Mouse (Mus musculus): Measurements from ENCODE around the gene Srl. TPM values are rescaled to one million over a fixed set of nuclear protein-coding genes. Genes with fewer than 3 reads are reported as not detected.

Gene Srl
- polyA plus RNA-seq, 1 experiment from 2014 or later, result 28.6 TPM

- Histone ChIP-seq H3K36me3 (ENCODE audit: control insufficient read depth, insufficient read depth, low read length) (no peaks in the 10 kb centered on the region), H3K4me1 (ENCODE audit: control insufficient read depth, insufficient read depth, low read length) (peaks cover 37% of the 10 kb centered on the region), H3K27ac (ENCODE audit: low read length) (peak overlapping the region; percentile 97), H3K4me2 (ENCODE audit: low read depth, low read length) (peak overlapping the region; percentile 98), H3K27me3 (ENCODE audit: control insufficient read depth, insufficient read depth, low read length) (no peaks in the 10 kb centered on the region), H3K9ac (ENCODE audit: low read length) (peak overlapping the region; percentile 80), H3K9me3 (replicated peaks; ENCODE audit: control insufficient read depth, low read length) (no peaks in the 10 kb centered on the region), H3K4me3 (replicated peaks; ENCODE audit: low read length) (peak overlapping the region; percentile 79)
- WGBS, result under 1% methylated on average over 19 of the region's 19 CpGs
- peak; percentile 71; the same call in 1 of the 2 replicates for ATAC-seq (ENCODE audit: insufficient read depth, low FRiP score)
Measured at GRCm38 (mm10) chr16:4557949-4558348, 16.3 kb upstream of the Srl start.

GRCm38 (mm10) chr16:4557085-4557484 is 15.5 kb upstream of the Srl start:
- Histone ChIP-seq H3K27ac (ENCODE audit: low read length) (peak overlapping the region; percentile 97), H3K9me3 (replicated peaks; ENCODE audit: control insufficient read depth, low read length) (no peaks in the 10 kb centered on the region), H3K4me1 (ENCODE audit: control insufficient read depth, insufficient read depth, low read length) (peaks cover 46% of the 10 kb centered on the region), H3K27me3 (ENCODE audit: control insufficient read depth, insufficient read depth, low read length) (no peaks in the 10 kb centered on the region), H3K9ac (ENCODE audit: low read length) (peak overlapping the region; percentile 80), H3K36me3 (ENCODE audit: control insufficient read depth, insufficient read depth, low read length) (no peaks in the 10 kb centered on the region), H3K4me3 (replicated peaks; ENCODE audit: low read length) (peak overlapping the region; percentile 79), H3K4me2 (ENCODE audit: low read depth, low read length) (peak overlapping the region; percentile 98)
- 67% methylated on average over 1 of the region's 1 CpGs for WGBS
- peak; percentile 4; the same call in 1 of the 2 replicates for ATAC-seq (ENCODE audit: insufficient read depth, low FRiP score)

GRCm38 (mm10) chr16:4555555-4555954 is 13.9 kb upstream of the Srl start:
- H3K36me3 ChIP-seq (ENCODE audit: control insufficient read depth, insufficient read depth, low read length), result no peaks in the 10 kb centered on the region; the same call in 1 of the 2 replicates
- H3K4me1 ChIP-seq (ENCODE audit: control insufficient read depth, insufficient read depth, low read length), result peaks cover 49% of the 10 kb centered on the region
- no peak overlapping the region for H3K4me2 ChIP-seq (ENCODE audit: low read depth, low read length)
- H3K9me3 ChIP-seq (replicated peaks; ENCODE audit: control insufficient read depth, low read length), result no peaks in the 10 kb centered on the region
- WGBS, result 98% methylated on average over 1 of the region's 1 CpGs
- no peaks in the 10 kb centered on the region for H3K27me3 ChIP-seq (ENCODE audit: control insufficient read depth, insufficient read depth, low read length)
- no peak overlapping the region for H3K27ac ChIP-seq (ENCODE audit: low read length)
- no peak overlapping the region for H3K4me3 ChIP-seq (replicated peaks; ENCODE audit: low read length)
- no peak for ATAC-seq (ENCODE audit: insufficient read depth, low FRiP score)
- no peak overlapping the region for H3K9ac ChIP-seq (ENCODE audit: low read length)

- H3K4me3 ChIP-seq (replicated peaks; ENCODE audit: low read length), result 0 out of 2 replicates have a peak overlapping the region, but pooled peaks have one; percentile 5
- H3K27ac ChIP-seq (ENCODE audit: low read length), result peak overlapping the region; percentile 93
- 13% methylated on average over 6 of the region's 6 CpGs for WGBS
- peak overlapping the region; percentile 55 for H3K9ac ChIP-seq (ENCODE audit: low read length)
- peaks cover 48% of the 10 kb centered on the region for H3K4me1 ChIP-seq (ENCODE audit: control insufficient read depth, insufficient read depth, low read length)
- peak; percentile 68 for ATAC-seq (ENCODE audit: insufficient read depth, low FRiP score)
- H3K27me3 ChIP-seq (ENCODE audit: control insufficient read depth, insufficient read depth, low read length), result no peaks in the 10 kb centered on the region
- H3K9me3 ChIP-seq (replicated peaks; ENCODE audit: control insufficient read depth, low read length), result no peaks in the 10 kb centered on the region
- peak overlapping the region; percentile 33 for H3K4me2 ChIP-seq (ENCODE audit: low read depth, low read length)
- no peaks in the 10 kb centered on the region; the same call in 1 of the 2 replicates for H3K36me3 ChIP-seq (ENCODE audit: control insufficient read depth, insufficient read depth, low read length)
Measured at GRCm38 (mm10) chr16:4552829-4553550, 11.4 kb upstream of the Srl start.

GRCm38 (mm10) chr16:4551885-4552284 is 10.3 kb upstream of the Srl start:
- WGBS, result 93% methylated on average over 12 of the region's 12 CpGs
- H3K36me3 ChIP-seq (ENCODE audit: control insufficient read depth, insufficient read depth, low read length), result peaks cover 6% of the 10 kb centered on the region; the same call in 1 of the 2 replicates
- H3K27ac ChIP-seq (ENCODE audit: low read length), result peak overlapping the region; percentile 93; the same call in 1 of the 2 replicates
- H3K27me3 ChIP-seq (ENCODE audit: control insufficient read depth, insufficient read depth, low read length), result no peaks in the 10 kb centered on the region
- H3K4me2 ChIP-seq (ENCODE audit: low read depth, low read length), result no peak overlapping the region
- H3K4me1 ChIP-seq (ENCODE audit: control insufficient read depth, insufficient read depth, low read length), result peaks cover 38% of the 10 kb centered on the region
- ATAC-seq (ENCODE audit: insufficient read depth, low FRiP score), result no peak
- no peak overlapping the region for H3K4me3 ChIP-seq (replicated peaks; ENCODE audit: low read length)
- no peaks in the 10 kb centered on the region for H3K9me3 ChIP-seq (replicated peaks; ENCODE audit: control insufficient read depth, low read length)
- H3K9ac ChIP-seq (ENCODE audit: low read length), result peak overlapping the region; percentile 20; the same call in 1 of the 2 replicates

GRCm38 (mm10) chr16:4551056-4551455 is 9.4 kb upstream of the Srl start:
- Histone ChIP-seq H3K4me1 (ENCODE audit: control insufficient read depth, insufficient read depth, low read length) (peaks cover 29% of the 10 kb centered on the region), H3K9me3 (replicated peaks; ENCODE audit: control insufficient read depth, low read length) (no peaks in the 10 kb centered on the region), H3K27me3 (ENCODE audit: control insufficient read depth, insufficient read depth, low read length) (no peaks in the 10 kb centered on the region), H3K36me3 (ENCODE audit: control insufficient read depth, insufficient read depth, low read length) (peaks cover 8% of the 10 kb centered on the region; the same call in 1 of the 2 replicates), H3K9ac (ENCODE audit: low read length) (0 out of 2 replicates have a peak overlapping the region, but pooled peaks have one; percentile 20), H3K27ac (ENCODE audit: low read length) (no peak overlapping the region), H3K4me2 (ENCODE audit: low read depth, low read length) (no peak overlapping the region), H3K4me3 (replicated peaks; ENCODE audit: low read length) (no peak overlapping the region)
- 30% methylated on average over 13 of the region's 13 CpGs for WGBS
- 0 out of 2 replicates have a peak, but pooled peaks have one; percentile 38 for ATAC-seq (ENCODE audit: insufficient read depth, low FRiP score)

GRCm38 (mm10) chr16:4548953-4549688 is 7.5 kb upstream of the Srl start:
- 0 out of 2 replicates have a peak overlapping the region, but pooled peaks have one; percentile 36 for H3K27ac ChIP-seq (ENCODE audit: low read length)

GRCm38 (mm10) chr16:4547611-4548010 is 6.0 kb upstream of the Srl start:
- ATAC-seq (ENCODE audit: insufficient read depth, low FRiP score), result no peak
- H3K36me3 ChIP-seq (ENCODE audit: control insufficient read depth, insufficient read depth, low read length), result peaks cover 12% of the 10 kb centered on the region; the same call in 1 of the 2 replicates
- no peaks in the 10 kb centered on the region for H3K9me3 ChIP-seq (replicated peaks; ENCODE audit: control insufficient read depth, low read length)
- H3K9ac ChIP-seq (ENCODE audit: low read length), result no peak overlapping the region
- H3K27me3 ChIP-seq (ENCODE audit: control insufficient read depth, insufficient read depth, low read length), result no peaks in the 10 kb centered on the region
- H3K4me1 ChIP-seq (ENCODE audit: control insufficient read depth, insufficient read depth, low read length), result peaks cover 11% of the 10 kb centered on the region
- H3K4me2 ChIP-seq (ENCODE audit: low read depth, low read length), result no peak overlapping the region
- no peak overlapping the region for H3K4me3 ChIP-seq (replicated peaks; ENCODE audit: low read length)
- WGBS, result 84% methylated on average over 5 of the region's 5 CpGs
- H3K27ac ChIP-seq (ENCODE audit: low read length), result no peak overlapping the region

More at GRCm38 (mm10) chr16:4548953-4549688, 7.5 kb upstream of the Srl start:
- H3K4me3 ChIP-seq (replicated peaks; ENCODE audit: low read length), result no peak overlapping the region
- 83% methylated on average over 18 of the region's 18 CpGs for WGBS
- no peak overlapping the region for H3K4me2 ChIP-seq (ENCODE audit: low read depth, low read length)
- no peaks in the 10 kb centered on the region for H3K27me3 ChIP-seq (ENCODE audit: control insufficient read depth, insufficient read depth, low read length)
- no peaks in the 10 kb centered on the region for H3K9me3 ChIP-seq (replicated peaks; ENCODE audit: control insufficient read depth, low read length)
- H3K9ac ChIP-seq (ENCODE audit: low read length), result no peak overlapping the region
- H3K4me1 ChIP-seq (ENCODE audit: control insufficient read depth, insufficient read depth, low read length), result peaks cover 27% of the 10 kb centered on the region
- ATAC-seq (ENCODE audit: insufficient read depth, low FRiP score), result no peak
- peaks cover 12% of the 10 kb centered on the region; the same call in 1 of the 2 replicates for H3K36me3 ChIP-seq (ENCODE audit: control insufficient read depth, insufficient read depth, low read length)

GRCm38 (mm10) chr16:4546838-4547237 is 5.2 kb upstream of the Srl start:
- Histone ChIP-seq H3K27ac (ENCODE audit: low read length) (no peak overlapping the region), H3K27me3 (ENCODE audit: control insufficient read depth, insufficient read depth, low read length) (no peaks in the 10 kb centered on the region), H3K4me1 (ENCODE audit: control insufficient read depth, insufficient read depth, low read length) (peaks cover 4% of the 10 kb centered on the region), H3K4me3 (replicated peaks; ENCODE audit: low read length) (no peak overlapping the region), H3K9ac (ENCODE audit: low read length) (no peak overlapping the region), H3K36me3 (ENCODE audit: control insufficient read depth, insufficient read depth, low read length) (peaks cover 12% of the 10 kb centered on the region; the same call in 1 of the 2 replicates), H3K9me3 (replicated peaks; ENCODE audit: control insufficient read depth, low read length) (no peaks in the 10 kb centered on the region), H3K4me2 (ENCODE audit: low read depth, low read length) (no peak overlapping the region)
- ATAC-seq (ENCODE audit: insufficient read depth, low FRiP score), result no peak
- 93% methylated on average over 8 of the region's 8 CpGs for WGBS
